Mouse (Mus musculus): ENCODE measurements around the gene Ccdc69. TPM values are rescaled to one million over a fixed set of nuclear protein-coding genes. Genes with fewer than 3 reads are reported as not detected.

The Ccdc69 gene
- polyA plus RNA-seq, 1 experiment: 0.94 TPM

DNA sequence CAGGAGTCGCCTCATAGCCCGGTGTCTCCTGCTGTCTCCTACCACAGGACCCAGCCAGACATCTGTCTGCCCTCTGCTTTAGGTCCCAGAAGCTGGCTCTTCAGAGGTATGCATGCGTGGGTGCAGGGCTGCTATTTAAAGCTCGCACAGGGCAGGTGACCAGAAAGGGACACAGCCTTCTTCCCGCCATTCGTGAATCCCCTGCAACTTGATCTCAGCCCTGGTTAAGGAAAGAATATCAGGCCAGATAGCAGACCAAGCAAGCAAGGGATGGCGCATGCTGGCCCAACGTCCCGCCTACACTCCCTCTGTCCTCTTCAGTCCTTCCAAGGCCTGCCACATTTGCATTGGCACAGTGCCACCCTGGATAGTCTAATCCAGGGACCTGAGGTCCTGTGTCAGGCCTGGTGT lies 62.1 kb downstream of the Ccdc69 start:
- peak; percentile 30 to 62 for DNase-seq (ENCODE audit: extremely low spot score in 1 of 2, low spot score in 1 of 2)

DNA sequence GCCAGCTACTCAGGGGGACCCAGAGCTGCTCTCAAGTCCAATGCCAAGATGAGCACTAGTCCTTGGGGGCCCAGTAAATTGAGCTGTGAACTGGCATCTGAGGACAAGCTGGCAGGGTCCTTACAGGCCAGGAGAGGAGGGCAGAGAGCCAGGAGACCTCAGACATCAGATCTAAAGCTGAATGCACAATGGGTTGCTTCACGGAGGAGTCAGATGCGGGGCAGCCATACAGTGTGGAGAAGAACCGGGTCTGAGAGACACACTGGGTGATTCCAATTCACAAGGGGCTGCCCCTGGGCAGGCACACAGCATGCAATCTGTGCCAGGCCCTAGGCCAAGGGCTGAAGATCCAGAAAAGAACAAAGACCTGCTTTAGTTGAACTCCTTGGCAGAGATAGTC lies 62.7 kb downstream of the Ccdc69 start:
- DNase-seq (ENCODE audit: extremely low spot score in 1 of 2, low spot score in 1 of 2): no peak

- DNase-seq (ENCODE audit: extremely low spot score in 1 of 2, low spot score in 1 of 2): no peak
Measured at GRCm38 (mm10) chr11:55013802-55014201, 64.1 kb downstream of the Ccdc69 start.

GRCm38 (mm10) chr11:55012551-55013521 lies 65.1 kb downstream of the Ccdc69 start:
- DNase-seq (ENCODE audit: extremely low spot score in 1 of 2, low spot score in 1 of 2): no peak

DNA sequence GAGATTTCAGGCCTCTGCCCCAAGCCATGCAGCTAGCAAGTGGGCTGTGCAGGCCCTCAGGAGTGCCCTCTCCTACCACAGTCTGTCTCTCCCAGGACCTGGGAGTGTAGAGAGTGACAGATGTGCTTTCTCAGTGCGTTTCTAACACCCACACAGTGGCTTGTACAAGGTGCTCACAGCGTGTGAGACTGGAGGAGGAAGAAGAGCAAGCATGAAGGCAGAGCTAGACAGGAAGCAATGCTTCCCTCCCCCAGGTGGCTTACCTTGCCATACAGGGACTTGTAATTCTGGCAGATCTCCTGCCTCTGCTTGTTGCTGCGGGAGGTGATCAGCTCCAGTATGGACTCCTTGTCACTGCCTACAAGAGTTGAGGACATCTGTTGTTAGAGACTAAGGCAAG lies 66.5 kb downstream of the Ccdc69 start:
- no peak for DNase-seq (ENCODE audit: extremely low spot score in 1 of 2, low spot score in 1 of 2)

DNA sequence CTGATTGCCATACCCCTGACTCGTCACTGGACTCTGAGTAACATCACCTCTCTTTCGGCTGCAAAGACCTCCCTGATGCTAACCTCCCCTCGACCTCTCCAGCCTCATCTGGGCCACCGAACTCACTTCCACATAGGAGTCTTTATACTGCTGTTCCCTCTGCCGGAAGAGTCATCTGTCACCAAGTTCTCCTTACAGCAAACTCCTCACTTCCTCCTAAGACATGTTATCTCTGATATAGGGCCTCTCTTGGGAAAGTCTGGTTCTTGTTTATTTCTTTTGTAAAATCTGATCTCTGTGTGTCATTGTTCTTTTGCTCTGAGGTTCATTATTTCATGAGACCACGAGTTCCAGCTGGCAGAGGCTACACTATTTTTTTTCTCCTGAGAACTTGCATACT lies 69.7 kb downstream of the Ccdc69 start:
- DNase-seq (ENCODE audit: extremely low spot score in 1 of 2, low spot score in 1 of 2): no peak

DNA sequence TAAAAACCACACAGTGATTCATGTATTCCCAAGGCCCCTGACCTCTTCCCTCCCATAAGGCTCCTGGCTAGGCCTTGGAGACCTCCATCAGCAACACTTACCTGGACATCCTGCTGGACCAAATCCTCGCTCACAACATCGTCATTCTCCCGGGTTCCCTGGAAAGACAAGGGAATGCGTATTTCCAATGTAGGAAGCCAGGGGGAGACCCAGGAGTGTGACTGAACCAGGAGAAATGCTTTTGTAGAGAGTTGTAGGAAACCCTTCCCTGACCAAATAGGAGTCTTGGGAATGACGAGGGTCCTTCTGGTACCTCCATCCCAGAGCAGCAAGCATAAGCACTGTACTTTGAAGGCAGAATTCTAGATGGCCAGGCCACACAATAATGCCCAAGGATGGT lies 72.2 kb downstream of the Ccdc69 start:
- no peak for DNase-seq (ENCODE audit: extremely low spot score in 1 of 2, low spot score in 1 of 2)

DNA sequence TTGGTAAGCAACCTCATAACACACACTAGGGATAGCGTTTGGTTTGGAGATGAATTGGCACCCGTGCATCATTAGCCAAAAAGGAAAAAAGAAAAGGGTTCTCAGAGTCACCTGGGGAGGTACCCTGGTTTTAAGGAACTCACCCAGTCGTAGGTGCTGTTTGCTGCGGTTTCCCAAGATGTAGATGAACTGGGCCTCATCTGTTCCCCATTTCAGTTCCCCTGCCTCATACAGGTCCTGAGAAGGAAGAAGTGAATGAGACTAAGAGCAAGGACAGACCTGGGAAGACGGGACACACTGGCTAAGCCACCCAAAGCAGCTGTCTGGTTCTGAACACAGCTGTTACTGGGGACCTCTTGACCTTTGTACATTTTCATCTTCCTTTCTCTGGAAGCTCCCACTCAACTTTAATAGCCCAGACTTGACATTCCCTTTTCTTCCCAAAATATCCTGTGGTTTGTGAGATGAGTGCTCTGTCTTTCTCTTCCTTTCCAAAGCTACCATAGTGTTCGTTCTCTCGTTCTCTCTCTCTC lies 72.9 kb downstream of the Ccdc69 start:
- no peak for DNase-seq (ENCODE audit: extremely low spot score in 1 of 2, low spot score in 1 of 2)

Other genes with a start within 250 kb of the Ccdc69 start
- 17.0 and 18.7 TPM in 2 replicates for gene Lyrm7, start 217.2 kb downstream of the Ccdc69 start, polyA plus RNA-seq (2012; rRNA removed)
- 469 and 505 TPM in 2 replicates for gene Hint1, start 211.7 kb downstream of the Ccdc69 start, polyA plus RNA-seq (2012; rRNA removed)
- 11.7 and 14.9 TPM in 2 replicates for gene Gpx3, start 175.7 kb downstream of the Ccdc69 start, polyA plus RNA-seq (2012; rRNA removed)
- gene Tnip1, start 115.2 kb downstream of the Ccdc69 start, polyA plus RNA-seq (2012; rRNA removed): 21.9 and 24.0 TPM in 2 replicates
- gene Anxa6, start 44.7 kb downstream of the Ccdc69 start, polyA plus RNA-seq (2012; rRNA removed): 76.6 and 76.8 TPM in 2 replicates
- 41.3 and 45.6 TPM in 2 replicates for gene Gm2a, start 20.0 kb upstream of the Ccdc69 start, polyA plus RNA-seq (2012; rRNA removed)
- gene Slc36a3, start 73.6 kb upstream of the Ccdc69 start, polyA plus RNA-seq (2012; rRNA removed): not detected in 2 replicates
- gene Slc36a2, start 106.9 kb upstream of the Ccdc69 start, polyA plus RNA-seq (2012; rRNA removed): 2.0 and 2.5 TPM in 2 replicates
- 33.7 and 34.5 TPM in 2 replicates for gene Slc36a1, start 126.2 kb upstream of the Ccdc69 start, polyA plus RNA-seq (2012; rRNA removed)